Mouse (Mus musculus) heart, postnatal 10 days (tissue): ENCODE results near the gene Chrm5. TPM values are rescaled to one million over a fixed set of nuclear protein-coding genes. Genes with fewer than 3 reads are reported as not detected.
"Not testable (repeated sequence)": the region's sequence is repeated elsewhere in the genome, so short reads cannot be mapped to it uniquely, and the experiment has no call there.

Source experiments
- DNase-seq, 2 experiments: peaks; one replicate each; pipeline ENCODE4 v3.0.0; 2021
- intact Hi-C: fragments of 180-260 bp; cut with DNase I; formaldehyde crosslinking; loops from one replicate; pipeline ENCODE4 v1.15.1; 2025
- total RNA-seq, 2 experiments: library from RNA; stranded (reverse); gene quantifications; 2 replicates each; pipeline ENCODE4 v1.2.3; 2021

Chrm5 gene
- total RNA-seq, 2 experiments from 2014 or later: not detected

GRCm38 (mm10) chr2:112483334-112483651, 2.7 kb upstream of the Chrm5 start:
- intact Hi-C loops: no loop called here
- DNase-seq: peak in 1 of 2 experiments; percentile 21

- DNase-seq: no peak
- intact Hi-C loops: no loop called here
Observed at GRCm38 (mm10) chr2:112482533-112483333, 2.2 kb upstream of the Chrm5 start.

GRCm38 (mm10) chr2:112481564-112481963, 995 bp upstream of the Chrm5 start:
- intact Hi-C loops: loop anchor here (1.0 to 2.0 kb wide), 4 partner anchors 25 to 285 kb away; partner anchors contain the start of genes Katnbl1 and Lpcat4
- peak in 1 of 2 experiments; percentile 48 for DNase-seq

- no peak for DNase-seq
- intact Hi-C loops: no loop called here
Observed at GRCm38 (mm10) chr2:112476554-112476953, 4.0 kb downstream of the Chrm5 start.

- DNase-seq: no peak
- intact Hi-C loops: no loop called here
Observed at GRCm38 (mm10) chr2:112474997-112475724, 5.4 kb downstream of the Chrm5 start.

- DNase-seq: no peak
Observed at GRCm38 (mm10) chr2:112472076-112472475, 8.5 kb downstream of the Chrm5 start.

GRCm38 (mm10) chr2:112470961-112471381, 9.6 kb downstream of the Chrm5 start:
- no peak for DNase-seq
- intact Hi-C loops: no loop called here

More at GRCm38 (mm10) chr2:112472076-112472475, 8.5 kb downstream of the Chrm5 start:
- intact Hi-C loops: no loop called here

- intact Hi-C loops: no loop called here
Observed at GRCm38 (mm10) chr2:112469542-112469941, 11.0 kb downstream of the Chrm5 start.

GRCm38 (mm10) chr2:112460557-112460956, 20.0 kb downstream of the Chrm5 start:
- DNase-seq: no peak
- intact Hi-C loops: no loop called here

More at GRCm38 (mm10) chr2:112469542-112469941, 11.0 kb downstream of the Chrm5 start:
- DNase-seq: no peak

GRCm38 (mm10) chr2:112454862-112455564, 25.6 kb downstream of the Chrm5 start, which contains the start of gene Emc7:
Gene Emc7 (plus strand): TSS chr2:112454997.
- intact Hi-C loops: loop anchor here (2.0 to 10.0 kb wide), 5 partner anchors 37 to 220 kb away; partner anchors contain the start of genes Aven, Emc4, Gm21985 and Katnbl1
- peak; percentile 99 for DNase-seq

- DNase-seq: peak in 1 of 2 experiments; percentile 8
- intact Hi-C loops: loop anchor here (2.0 to 10.0 kb wide), 4 partner anchors 75 to 219 kb away; partner anchors contain the start of genes Emc4, Gm21985, Katnbl1 and Lpcat4
Observed at GRCm38 (mm10) chr2:112454125-112454861, 26.3 kb downstream of the Chrm5 start.

- intact Hi-C loops: loop anchor here (10.0 kb wide), 2 partner anchors 188 to 218 kb away; partner anchors contain the start of genes Gm21985, Lpcat4, Nop10 and Slc12a6
- not testable (repeated sequence) for DNase-seq
Observed at GRCm38 (mm10) chr2:112452513-112452912, 28.1 kb downstream of the Chrm5 start.

GRCm38 (mm10) chr2:112449597-112450296, 30.8 kb downstream of the Chrm5 start:
- intact Hi-C loops: loop anchor here (1.0 to 10.0 kb wide), 3 partner anchors 70 to 215 kb away; partner anchors contain the start of genes Gm21985, Katnbl1, Lpcat4 and Nop10
- DNase-seq: peak; percentile 28 to 49

GRCm38 (mm10) chr2:112448510-112449059, 32.0 kb downstream of the Chrm5 start:
- intact Hi-C loops: loop anchor here (1.0 kb wide), 1 partner anchor 69 kb away; the partner anchor contains the start of gene Katnbl1
- no peak for DNase-seq

GRCm38 (mm10) chr2:112448046-112448445, 32.5 kb downstream of the Chrm5 start:
- intact Hi-C loops, DNase-seq: not testable (repeated sequence)

- intact Hi-C loops: no loop called here
Observed at GRCm38 (mm10) chr2:112445511-112445910, 35.1 kb downstream of the Chrm5 start.

GRCm38 (mm10) chr2:112443491-112443890, 37.1 kb downstream of the Chrm5 start:
- intact Hi-C loops: no loop called here
- DNase-seq: no peak

More at GRCm38 (mm10) chr2:112445511-112445910, 35.1 kb downstream of the Chrm5 start:
- DNase-seq: no peak

GRCm38 (mm10) chr2:112437589-112437988, 43.0 kb downstream of the Chrm5 start:
- no peak for DNase-seq
- intact Hi-C loops: no loop called here

- DNase-seq: no peak
- intact Hi-C loops: no loop called here
Observed at GRCm38 (mm10) chr2:112436292-112436691, 44.3 kb downstream of the Chrm5 start.
